Mouse (Mus musculus): ENCODE data around the gene Olfr434. TPM values are rescaled to one million over a fixed set of nuclear protein-coding genes. Genes with fewer than 3 reads are reported as not detected.
"Not testable (repeated sequence)": the region's sequence is repeated elsewhere in the genome, so short reads cannot be mapped to it uniquely, and the experiment has no call there.

Gene Olfr434
- not detected in 2 replicates for polyA plus RNA-seq (2016; fragmentation: Nextera tagmentation; extraction: Ambion mirVana)

DNA sequence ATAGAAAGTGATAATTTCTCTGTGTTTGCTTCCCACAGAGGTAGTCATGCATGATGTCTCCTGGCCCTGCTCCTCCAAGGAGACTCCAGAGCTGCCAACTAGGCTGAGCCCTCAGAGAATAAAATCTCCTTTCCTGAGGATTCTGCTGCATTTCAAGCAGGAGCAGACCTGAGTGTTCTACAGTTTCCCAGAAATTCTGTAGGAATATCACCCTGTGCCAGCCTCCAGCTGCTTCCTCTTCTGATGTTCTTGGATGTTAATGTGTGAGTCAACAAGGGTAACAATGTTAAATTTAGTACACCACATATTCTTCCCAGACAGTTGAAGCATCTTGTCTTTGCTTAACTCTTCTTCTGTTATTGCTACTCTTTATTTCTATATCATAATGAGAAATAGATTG is at the start of gene Olfr434:
TSS of gene Olfr434 (plus strand) at position 149 of the 400 bp plus-strand sequence.
- H3K27ac ChIP-seq (replicated peaks); H3K4me3 ChIP-seq; DNase-seq (ENCODE audit: low spot score); H3K27me3 ChIP-seq (ENCODE audit: low read depth, poor library complexity, severe bottlenecking); H3K4me1 ChIP-seq; H3K9me3 ChIP-seq (replicated peaks); H3K36me3 ChIP-seq: not testable (repeated sequence)

DNA sequence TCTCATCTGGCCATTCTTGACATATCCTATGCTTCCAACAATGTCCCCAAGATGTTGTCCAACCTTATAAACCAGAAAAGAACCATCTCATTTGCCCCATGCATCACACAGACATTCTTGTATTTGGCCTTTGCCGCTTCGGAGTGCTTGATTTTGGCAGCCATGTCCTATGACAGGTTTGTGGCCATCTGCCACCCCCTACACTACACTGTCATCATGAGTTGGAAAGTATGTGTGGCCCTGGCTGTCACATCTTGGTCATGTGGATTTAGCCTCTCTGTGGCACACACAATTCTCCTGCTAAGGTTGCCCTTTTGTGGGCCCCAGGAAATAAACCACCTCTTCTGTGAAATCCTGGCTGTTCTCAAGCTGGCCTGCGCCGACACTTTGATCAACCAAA is 45.6 kb upstream of the Olfr434 start:
- no peaks in the 10 kb centered on the region for H3K27me3 ChIP-seq (ENCODE audit: low read depth, poor library complexity, severe bottlenecking)
- WGBS = 92% methylated on average over 4 of the region's 4 CpGs
- DNase-seq (ENCODE audit: low spot score) = no peak
- no peak overlapping the region for H3K27ac ChIP-seq (replicated peaks)
- H3K36me3 ChIP-seq = no peaks in the 10 kb centered on the region
- H3K9me3 ChIP-seq (replicated peaks) = no peaks in the 10 kb centered on the region
- H3K4me3 ChIP-seq = no peak overlapping the region
- H3K4me1 ChIP-seq = no peaks in the 10 kb centered on the region

DNA sequence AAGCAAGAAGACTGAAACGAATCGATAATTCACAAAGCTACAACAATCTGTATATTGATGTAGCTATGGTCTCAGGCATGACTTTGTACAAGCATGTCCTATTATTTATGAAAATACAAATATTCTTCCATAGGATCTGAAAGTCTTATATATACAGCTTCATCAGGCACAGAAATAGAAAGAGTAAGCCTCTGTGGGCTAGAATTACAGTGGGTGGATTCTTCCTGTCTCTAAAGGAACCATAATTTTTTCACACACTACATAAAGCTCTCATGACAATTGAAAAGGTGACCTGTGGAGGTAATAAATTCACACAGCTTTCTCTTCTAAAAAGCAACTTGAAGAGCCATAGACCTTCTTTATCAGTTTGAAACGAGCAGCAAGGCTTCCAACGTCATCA is 41.0 kb upstream of the Olfr434 start, which contains the start of gene Olfr13:
TSS of gene Olfr13 (plus strand) at position 301 of the 400 bp plus-strand sequence.
- 83% methylated on average over 4 of the region's 4 CpGs for WGBS
- Histone ChIP-seq H3K27me3 (ENCODE audit: low read depth, poor library complexity, severe bottlenecking) (no peaks in the 10 kb centered on the region), H3K9me3 (replicated peaks) (no peaks in the 10 kb centered on the region), H3K4me3 (no peak within 1 kb of the TSS), H3K4me1 (no peaks in the 10 kb centered on the region), H3K36me3 (no peaks in the 10 kb centered on the region), H3K27ac (replicated peaks) (no peak within 1 kb of the TSS)
- DNase-seq (ENCODE audit: low spot score) = no peak

DNA sequence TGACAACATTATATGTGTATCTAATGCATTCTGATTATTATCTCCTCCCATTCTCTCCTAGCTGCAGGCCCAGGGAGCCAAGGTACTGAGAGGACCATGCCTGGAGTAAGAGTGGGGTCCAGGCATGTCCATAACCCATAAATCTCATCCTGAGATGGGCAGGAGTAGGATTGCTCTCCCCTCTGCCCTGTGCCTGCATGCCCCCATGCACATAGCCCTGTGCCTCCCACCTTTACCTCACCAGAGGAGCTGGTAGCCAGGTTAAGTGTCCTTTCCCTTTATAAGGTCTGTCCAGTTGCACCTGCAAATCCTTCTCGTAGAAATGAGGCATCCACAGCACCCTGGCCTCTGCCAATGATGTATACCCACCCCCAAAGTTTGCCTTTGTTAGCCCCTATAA is 34.7 kb upstream of the Olfr434 start:
- Histone ChIP-seq H3K36me3 (no peaks in the 10 kb centered on the region), H3K4me3 (no peak overlapping the region), H3K27me3 (ENCODE audit: low read depth, poor library complexity, severe bottlenecking) (no peaks in the 10 kb centered on the region), H3K9me3 (replicated peaks) (no peaks in the 10 kb centered on the region), H3K27ac (replicated peaks) (no peak overlapping the region), H3K4me1 (no peaks in the 10 kb centered on the region)
- DNase-seq (ENCODE audit: low spot score) = no peak
- WGBS = 74% methylated on average over 1 of the region's 1 CpGs

DNA sequence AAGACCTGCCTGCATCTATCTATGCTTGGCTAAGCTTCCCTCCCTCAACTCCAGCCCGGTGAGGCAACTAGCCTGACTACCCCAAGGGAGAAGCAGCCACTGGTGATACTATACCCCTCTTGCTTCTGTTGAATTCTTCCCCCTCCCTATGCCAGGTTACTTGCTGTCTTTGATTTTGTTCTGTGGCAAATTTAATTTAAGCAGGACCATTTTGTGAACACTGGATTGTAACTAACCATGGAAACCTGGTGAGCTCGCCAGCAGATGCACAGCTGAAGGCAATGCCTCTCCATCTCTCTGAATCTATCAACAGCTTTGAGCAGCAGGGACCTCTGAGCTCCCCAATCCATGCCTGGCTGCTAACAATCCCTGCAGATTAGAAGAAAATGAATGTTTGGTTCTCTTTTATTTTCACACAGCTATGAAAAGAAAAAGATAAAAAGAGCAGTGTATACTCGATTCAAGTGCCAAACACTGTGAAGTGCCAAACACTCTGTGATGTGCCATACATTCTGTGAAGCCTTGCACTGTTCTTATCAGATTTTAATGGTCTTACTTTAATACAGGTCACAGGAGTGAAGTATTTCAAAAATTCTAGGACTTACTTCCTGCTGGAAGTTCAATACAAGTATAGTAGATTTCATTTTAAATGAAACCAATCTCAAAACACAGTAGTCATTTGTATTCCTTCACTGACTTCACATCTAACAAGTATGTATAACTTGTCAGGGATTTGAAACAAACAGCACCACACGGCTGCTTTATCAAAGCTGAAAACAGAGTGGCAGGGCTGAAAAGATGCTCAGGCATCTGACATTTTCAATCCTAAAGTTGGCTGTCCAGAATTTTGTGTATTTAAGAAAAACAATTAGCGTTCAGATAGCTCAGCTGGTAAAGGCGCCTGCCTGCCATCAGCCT is 34.0 kb upstream of the Olfr434 start:
- Histone ChIP-seq H3K9me3 (replicated peaks) (no peaks in the 10 kb centered on the region), H3K27ac (replicated peaks) (no peak overlapping the region), H3K4me3 (no peak overlapping the region), H3K4me1 (no peaks in the 10 kb centered on the region), H3K27me3 (ENCODE audit: low read depth, poor library complexity, severe bottlenecking) (no peaks in the 10 kb centered on the region), H3K36me3 (no peaks in the 10 kb centered on the region)
- DNase-seq (ENCODE audit: low spot score) = no peak
- WGBS = 76% methylated on average over 6 of the region's 6 CpGs

DNA sequence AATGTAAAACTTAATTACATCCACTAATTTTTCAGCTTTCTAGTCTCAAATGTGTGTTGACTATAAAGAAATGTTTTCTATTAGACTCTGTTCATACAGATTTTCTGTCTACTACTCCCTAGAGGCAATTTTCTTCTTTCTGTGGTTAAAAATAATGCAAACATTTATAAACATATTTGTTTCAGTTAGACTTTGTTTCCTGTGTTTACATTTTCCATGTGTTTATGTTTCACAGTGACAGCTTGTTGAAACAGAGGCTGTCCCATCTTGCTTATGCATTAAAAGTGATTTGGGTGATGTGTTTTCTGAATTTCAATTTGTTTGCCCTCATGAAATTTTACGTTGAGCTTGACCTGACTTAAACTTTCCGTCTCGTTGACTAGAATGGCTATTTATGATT is 21.8 kb upstream of the Olfr434 start:
- Histone ChIP-seq H3K27ac (replicated peaks) (no peak overlapping the region), H3K27me3 (ENCODE audit: low read depth, poor library complexity, severe bottlenecking) (no peaks in the 10 kb centered on the region), H3K4me3 (no peak overlapping the region), H3K4me1 (no peaks in the 10 kb centered on the region), H3K9me3 (replicated peaks) (no peaks in the 10 kb centered on the region), H3K36me3 (no peaks in the 10 kb centered on the region)
- 93% methylated on average over 3 of the region's 3 CpGs for WGBS
- DNase-seq (ENCODE audit: low spot score) = no peak

DNA sequence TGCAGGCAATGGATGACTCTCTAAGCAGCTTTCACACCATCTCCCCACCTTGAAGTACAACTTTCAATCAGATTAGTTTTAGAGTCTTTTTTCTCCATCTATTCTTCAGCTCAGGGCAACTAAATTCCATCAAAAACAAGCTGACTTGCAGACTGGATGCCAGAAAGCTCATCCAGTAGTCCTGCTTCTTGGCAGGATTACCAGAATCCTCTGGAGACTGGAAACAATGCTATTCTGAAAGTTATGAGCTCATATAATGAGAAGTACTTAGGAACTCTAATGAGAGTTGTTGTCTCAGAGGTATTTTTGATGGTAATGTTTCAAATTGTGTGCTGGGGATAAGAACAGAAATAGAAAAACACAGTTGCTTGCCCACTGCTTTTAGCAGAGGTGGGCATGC is 16.0 kb upstream of the Olfr434 start, which contains the start of gene Olfr435:
TSS of gene Olfr435 (plus strand) at position 366 of the 400 bp plus-strand sequence.
- Histone ChIP-seq H3K9me3 (replicated peaks) (no peaks in the 10 kb centered on the region), H3K36me3 (no peaks in the 10 kb centered on the region), H3K27ac (replicated peaks) (no peak within 1 kb of the TSS), H3K4me1 (no peaks in the 10 kb centered on the region), H3K27me3 (ENCODE audit: low read depth, poor library complexity, severe bottlenecking) (no peaks in the 10 kb centered on the region), H3K4me3 (no peak within 1 kb of the TSS)
- no peak for DNase-seq (ENCODE audit: low spot score)

DNA sequence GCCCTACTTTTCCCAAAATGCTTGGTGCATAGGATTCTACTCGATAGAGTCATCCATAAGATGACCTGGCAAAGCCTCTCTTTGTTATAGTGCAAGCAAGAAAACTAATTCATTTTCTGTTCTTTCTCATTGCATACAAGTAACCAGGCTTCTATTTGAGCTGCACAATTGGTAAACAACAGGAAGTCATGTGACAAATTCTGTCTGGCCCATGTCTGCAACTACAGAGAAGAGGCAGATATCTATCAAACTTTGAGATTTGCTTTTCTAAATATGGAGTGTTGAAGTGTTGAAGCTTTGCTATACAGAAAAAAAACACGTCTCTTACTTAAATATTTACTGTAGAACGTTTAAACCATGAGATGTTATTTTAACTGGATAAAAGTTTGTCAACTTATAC is 14.7 kb upstream of the Olfr434 start:
- DNase-seq (ENCODE audit: low spot score) = no peak
- H3K4me3 ChIP-seq = no peak overlapping the region
- no peaks in the 10 kb centered on the region for H3K9me3 ChIP-seq (replicated peaks)
- H3K4me1 ChIP-seq = no peaks in the 10 kb centered on the region
- no peaks in the 10 kb centered on the region for H3K36me3 ChIP-seq
- 77% methylated on average over 3 of the region's 3 CpGs for WGBS
- no peaks in the 10 kb centered on the region for H3K27me3 ChIP-seq (ENCODE audit: low read depth, poor library complexity, severe bottlenecking)
- no peak overlapping the region for H3K27ac ChIP-seq (replicated peaks)

DNA sequence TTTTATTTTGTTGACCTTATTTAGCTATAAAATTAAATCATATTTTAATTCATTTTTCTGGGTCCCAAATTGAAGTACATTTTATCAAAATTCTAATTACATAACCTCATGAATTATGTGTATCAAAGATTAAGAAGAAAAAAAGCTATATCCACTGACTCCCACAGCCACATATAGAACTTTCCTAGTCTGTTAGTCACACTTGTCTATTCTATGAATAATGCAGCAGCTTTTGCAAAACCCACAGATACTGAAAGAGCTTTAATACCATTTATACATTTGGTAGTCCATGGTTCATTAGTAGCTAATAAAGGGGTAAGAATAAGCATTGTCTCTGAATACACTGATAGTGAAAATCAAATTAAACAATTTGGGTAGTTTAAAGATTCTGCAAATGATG is 10.0 kb upstream of the Olfr434 start:
- H3K27ac ChIP-seq (replicated peaks) = no peak overlapping the region
- H3K4me3 ChIP-seq = no peak overlapping the region
- no peaks in the 10 kb centered on the region for H3K9me3 ChIP-seq (replicated peaks)
- DNase-seq (ENCODE audit: low spot score) = no peak
- no peaks in the 10 kb centered on the region for H3K27me3 ChIP-seq (ENCODE audit: low read depth, poor library complexity, severe bottlenecking)
- H3K36me3 ChIP-seq = no peaks in the 10 kb centered on the region
- no peaks in the 10 kb centered on the region for H3K4me1 ChIP-seq

DNA sequence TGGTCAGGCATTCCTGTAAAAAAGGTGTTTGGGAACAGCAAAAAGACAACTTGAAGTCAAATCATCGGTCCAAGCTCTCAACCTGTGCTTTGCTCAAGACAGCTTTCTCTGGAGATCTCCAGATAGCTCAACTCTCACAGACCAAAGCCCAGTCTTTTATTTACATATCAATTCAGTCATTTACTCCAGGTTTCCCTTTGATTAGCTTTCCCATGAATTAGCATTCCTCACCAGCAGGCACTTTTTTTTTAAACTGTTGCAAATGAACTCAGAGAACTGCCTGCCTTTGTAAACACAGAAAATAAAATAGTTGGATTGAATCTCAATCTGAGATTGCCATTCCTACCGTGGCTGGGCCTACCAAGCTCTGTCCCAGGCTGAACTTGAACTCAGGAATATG is 7.5 kb upstream of the Olfr434 start:
- H3K36me3 ChIP-seq = no peaks in the 10 kb centered on the region
- 53% methylated on average over 2 of the region's 2 CpGs for WGBS
- no peak for DNase-seq (ENCODE audit: low spot score)

DNA sequence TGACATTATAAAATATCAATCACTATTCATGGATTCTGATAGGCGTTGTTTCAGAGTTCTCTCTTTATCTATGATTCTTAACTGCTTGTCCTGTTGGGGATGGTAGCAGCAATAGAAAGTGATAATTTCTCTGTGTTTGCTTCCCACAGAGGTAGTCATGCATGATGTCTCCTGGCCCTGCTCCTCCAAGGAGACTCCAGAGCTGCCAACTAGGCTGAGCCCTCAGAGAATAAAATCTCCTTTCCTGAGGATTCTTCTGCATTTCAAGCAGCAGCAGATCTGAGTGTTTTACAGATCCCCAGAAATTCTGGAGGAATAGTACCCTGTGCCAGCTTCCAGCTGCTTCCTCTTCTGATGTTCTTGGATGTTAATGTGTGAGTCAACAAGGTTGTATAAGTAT is 18.4 kb downstream of the Olfr434 start, which contains the start of gene Olfr47:
TSS of gene Olfr47 (plus strand) at position 275 of the 400 bp plus-strand sequence.
- not testable (repeated sequence) for H3K9me3 ChIP-seq (replicated peaks); H3K4me1 ChIP-seq; H3K27me3 ChIP-seq (ENCODE audit: low read depth, poor library complexity, severe bottlenecking); H3K4me3 ChIP-seq; H3K36me3 ChIP-seq; H3K27ac ChIP-seq (replicated peaks); DNase-seq (ENCODE audit: low spot score)
- 89% methylated on average over 1 of the region's 1 CpGs for WGBS

More for the DNA sequence above, 7.5 kb upstream of the Olfr434 start:
- no peaks in the 10 kb centered on the region for H3K9me3 ChIP-seq (replicated peaks)
- H3K27me3 ChIP-seq (ENCODE audit: low read depth, poor library complexity, severe bottlenecking) = no peaks in the 10 kb centered on the region
- no peak overlapping the region for H3K27ac ChIP-seq (replicated peaks)
- H3K4me1 ChIP-seq = no peaks in the 10 kb centered on the region
- no peak overlapping the region for H3K4me3 ChIP-seq

DNA sequence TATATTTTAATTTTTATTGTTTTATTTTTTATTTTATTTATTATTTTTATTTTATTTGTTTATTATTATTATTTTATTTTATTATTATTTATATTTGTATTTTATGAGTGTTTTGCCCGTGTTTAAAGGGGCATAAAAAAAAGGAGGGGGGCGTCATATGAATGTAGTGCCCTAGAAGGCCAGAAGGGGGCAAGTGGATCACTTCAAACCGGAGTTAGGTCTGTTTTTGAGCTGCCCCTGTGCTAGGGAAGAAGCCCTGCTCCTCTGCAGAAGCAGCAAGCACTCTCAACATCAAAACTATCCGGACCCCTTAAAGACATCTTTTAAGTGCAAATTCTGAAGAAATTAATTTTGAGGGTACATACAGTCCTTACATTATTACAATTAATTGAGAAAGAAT is 29.2 kb downstream of the Olfr434 start:
- H3K4me1 ChIP-seq = no peaks in the 10 kb centered on the region
- no peak overlapping the region for H3K27ac ChIP-seq (replicated peaks)
- no peaks in the 10 kb centered on the region for H3K27me3 ChIP-seq (ENCODE audit: low read depth, poor library complexity, severe bottlenecking)
- WGBS = 22% methylated on average over 4 of the region's 4 CpGs
- no peak for DNase-seq (ENCODE audit: low spot score)
- no peaks in the 10 kb centered on the region for H3K9me3 ChIP-seq (replicated peaks)
- H3K4me3 ChIP-seq = no peak overlapping the region
- H3K36me3 ChIP-seq = no peaks in the 10 kb centered on the region

DNA sequence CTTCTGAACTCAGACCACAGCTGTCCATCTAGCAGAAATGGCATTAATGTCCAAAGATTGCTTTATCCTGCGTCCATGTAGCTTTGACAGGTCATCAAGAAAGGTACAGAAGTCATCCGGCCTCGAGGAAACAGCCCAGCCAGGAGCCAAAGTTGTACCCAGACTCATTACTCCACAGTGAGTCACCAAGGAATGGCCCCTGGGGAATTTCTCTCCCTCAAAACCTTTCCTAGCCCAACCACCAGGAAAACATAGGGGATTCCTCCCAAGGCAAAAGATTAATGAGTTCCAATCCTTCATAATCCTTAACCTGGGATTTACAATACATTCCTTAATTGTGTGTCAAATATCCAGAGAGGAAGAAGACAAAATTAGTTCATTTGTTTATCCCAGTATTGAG is 34.6 kb downstream of the Olfr434 start:
- 76% methylated on average over 3 of the region's 3 CpGs for WGBS
- DNase-seq (ENCODE audit: low spot score) = no peak
- H3K27me3 ChIP-seq (ENCODE audit: low read depth, poor library complexity, severe bottlenecking) = no peaks in the 10 kb centered on the region

More for the DNA sequence above, 34.6 kb downstream of the Olfr434 start:
- Histone ChIP-seq H3K4me1 (no peaks in the 10 kb centered on the region), H3K27ac (replicated peaks) (no peak overlapping the region), H3K4me3 (no peak overlapping the region), H3K9me3 (replicated peaks) (no peaks in the 10 kb centered on the region), H3K36me3 (no peaks in the 10 kb centered on the region)

All from midbrain, embryonic 10.5 days (tissue).